Mouse (Mus musculus) midbrain, embryonic 13.5 days (tissue): Measurements from ENCODE around the gene Mtrex. TPM values are rescaled to one million over a fixed set of nuclear protein-coding genes. Genes with fewer than 3 reads are reported as not detected.

ENCODE experiments used
- ATAC-seq: fragments of 200-750 bp; cut with Nextera tagmentation; 2 replicates; pipeline ENCODE4 v1.8.0; 2017; ENCODE audit warnings: mild to moderate bottlenecking, moderate TSS enrichment, moderate library complexity
- H3K27ac ChIP-seq: fragments of 300-500 bp; sonication (generic); 2 replicates; pipeline ENCODE4 v1.5.1; 2015; ENCODE audit warnings: inconsistent platforms, mild to moderate bottlenecking, moderate library complexity
- H3K27me3 ChIP-seq: fragments of 300-500 bp; sonication (generic); 2 replicates; pipeline ENCODE4 v1.6.1; 2015; ENCODE audit warnings: mild to moderate bottlenecking, inconsistent platforms
- H3K36me3 ChIP-seq: fragments of 300-500 bp; sonication (generic); 2 replicates; pipeline ENCODE4 v1.6.1; 2015; ENCODE audit warnings: mild to moderate bottlenecking, inconsistent platforms
- H3K4me1 ChIP-seq: fragments of 300-500 bp; sonication (generic); replicated peaks from 2 replicates; pipeline ENCODE4 v1.6.1; 2015; ENCODE audit warnings: inconsistent platforms
- H3K4me2 ChIP-seq: fragments of 300-500 bp; sonication (generic); replicated peaks from 2 replicates; pipeline ENCODE4 v1.6.1; 2015; ENCODE audit warnings: moderate library complexity, mild to moderate bottlenecking, inconsistent platforms
- H3K4me3 ChIP-seq: fragments of 300-500 bp; sonication (generic); replicated peaks from 2 replicates; pipeline ENCODE4 v1.5.1; 2015; ENCODE audit warnings: mild to moderate bottlenecking, inconsistent platforms
- H3K9ac ChIP-seq: fragments of 300-500 bp; sonication (generic); replicated peaks from 2 replicates; pipeline ENCODE4 v1.6.1; 2015; ENCODE audit warnings: mild to moderate bottlenecking, inconsistent platforms
- H3K9me3 ChIP-seq: fragments of 300-500 bp; sonication (generic); 2 replicates; pipeline ENCODE4 v1.6.1; 2016; ENCODE audit warnings: mild to moderate bottlenecking, inconsistent platforms
- WGBS: fragments of 180-500 bp; shearing (Covaris S2); methylation state at CpG from one replicate; pipeline ENCODE4 v1.1.7; 2015; 5-methylcytosine and 5-hydroxymethylcytosine counted together
- polyA plus RNA-seq: library from polyadenylated mRNA; unstranded; fragments of >200 nt; fragmentation: Nextera tagmentation; extraction: Ambion mirVana; gene quantifications from 2 replicates; pipeline ENCODE4 v1.2.1, GENCODE M21; 2015

Gene Mtrex
- polyA plus RNA-seq, 1 experiment from 2014 or later, result 73.2 TPM

GRCm38 (mm10) chr13:112838562-112839232 is 88.5 kb downstream of the Mtrex start:
- Histone ChIP-seq H3K36me3 (no peaks in the 10 kb centered on the region), H3K4me2 (no peak overlapping the region), H3K9me3 (no peaks in the 10 kb centered on the region), H3K27ac (no peak overlapping the region), H3K4me1 (peaks cover 8% of the 10 kb centered on the region; the same call in 1 of the 2 replicates), H3K9ac (no peak overlapping the region), H3K4me3 (no peak overlapping the region), H3K27me3 (no peaks in the 10 kb centered on the region)
- no peak for ATAC-seq
- WGBS, result 92% methylated on average over 6 of the region's 6 CpGs

- H3K4me2 ChIP-seq, result no peak overlapping the region
- no peak overlapping the region for H3K9ac ChIP-seq
- no peak for ATAC-seq
- H3K4me3 ChIP-seq, result no peak overlapping the region
- H3K4me1 ChIP-seq, result peaks cover 17% of the 10 kb centered on the region
- H3K27ac ChIP-seq, result no peak overlapping the region
- no peaks in the 10 kb centered on the region for H3K9me3 ChIP-seq
- H3K27me3 ChIP-seq, result no peaks in the 10 kb centered on the region
- no peaks in the 10 kb centered on the region for H3K36me3 ChIP-seq
- 92% methylated on average over 9 of the region's 9 CpGs for WGBS
Observed at GRCm38 (mm10) chr13:112837621-112838155, 89.5 kb downstream of the Mtrex start.

- Histone ChIP-seq H3K9me3 (no peaks in the 10 kb centered on the region), H3K9ac (no peak overlapping the region), H3K4me2 (no peak overlapping the region), H3K27ac (no peak overlapping the region), H3K4me1 (peaks cover 17% of the 10 kb centered on the region), H3K36me3 (no peaks in the 10 kb centered on the region), H3K27me3 (no peaks in the 10 kb centered on the region), H3K4me3 (no peak overlapping the region)
- no peak for ATAC-seq
- WGBS, result 87% methylated on average over 2 of the region's 2 CpGs
Observed at GRCm38 (mm10) chr13:112836951-112837350, 90.2 kb downstream of the Mtrex start.

- 27% methylated on average over 12 of the region's 12 CpGs for WGBS
- peak; percentile 65 for ATAC-seq
- no peak overlapping the region for H3K4me2 ChIP-seq
Observed at GRCm38 (mm10) chr13:112835113-112835512, 92.1 kb downstream of the Mtrex start.

GRCm38 (mm10) chr13:112833895-112834263 is 93.3 kb downstream of the Mtrex start:
- 82% methylated on average over 3 of the region's 3 CpGs for WGBS
- H3K27me3 ChIP-seq, result no peaks in the 10 kb centered on the region
- no peak for ATAC-seq

More at GRCm38 (mm10) chr13:112835113-112835512, 92.1 kb downstream of the Mtrex start:
- Histone ChIP-seq H3K9me3 (no peaks in the 10 kb centered on the region), H3K27me3 (no peaks in the 10 kb centered on the region), H3K27ac (no peak overlapping the region; the same call in 1 of the 2 replicates), H3K4me3 (no peak overlapping the region), H3K9ac (no peak overlapping the region; the same call in 1 of the 2 replicates), H3K4me1 (peaks cover 17% of the 10 kb centered on the region), H3K36me3 (no peaks in the 10 kb centered on the region)

GRCm38 (mm10) chr13:112833253-112833894 is 93.8 kb downstream of the Mtrex start:
- H3K4me1 ChIP-seq, result peaks cover 17% of the 10 kb centered on the region
- ATAC-seq, result peak; percentile 67; the same call in 1 of the 2 replicates

More at GRCm38 (mm10) chr13:112833895-112834263, 93.3 kb downstream of the Mtrex start:
- H3K27ac ChIP-seq, result no peak overlapping the region
- H3K9me3 ChIP-seq, result no peaks in the 10 kb centered on the region
- no peaks in the 10 kb centered on the region for H3K36me3 ChIP-seq
- H3K4me1 ChIP-seq, result peaks cover 17% of the 10 kb centered on the region
- no peak overlapping the region for H3K9ac ChIP-seq
- H3K4me3 ChIP-seq, result no peak overlapping the region
- no peak overlapping the region for H3K4me2 ChIP-seq

GRCm38 (mm10) chr13:112832589-112832988 is 94.6 kb downstream of the Mtrex start:
- no peaks in the 10 kb centered on the region for H3K27me3 ChIP-seq
- peaks cover 17% of the 10 kb centered on the region for H3K4me1 ChIP-seq
- WGBS, result 74% methylated on average over 2 of the region's 2 CpGs
- H3K4me3 ChIP-seq, result no peak overlapping the region
- H3K9ac ChIP-seq, result no peak overlapping the region
- no peak overlapping the region for H3K4me2 ChIP-seq
- no peak for ATAC-seq
- H3K36me3 ChIP-seq, result no peaks in the 10 kb centered on the region
- H3K27ac ChIP-seq, result no peak overlapping the region
- H3K9me3 ChIP-seq, result no peaks in the 10 kb centered on the region

More at GRCm38 (mm10) chr13:112833253-112833894, 93.8 kb downstream of the Mtrex start:
- 0 out of 2 replicates have a peak overlapping the region, but pooled peaks have one; percentile 14 for H3K4me2 ChIP-seq
- no peaks in the 10 kb centered on the region for H3K27me3 ChIP-seq
- H3K4me3 ChIP-seq, result no peak overlapping the region
- H3K27ac ChIP-seq, result no peak overlapping the region
- WGBS, result 52% methylated on average over 20 of the region's 20 CpGs
- no peaks in the 10 kb centered on the region for H3K9me3 ChIP-seq
- H3K9ac ChIP-seq, result no peak overlapping the region
- no peaks in the 10 kb centered on the region for H3K36me3 ChIP-seq

GRCm38 (mm10) chr13:112829619-112830018 is 97.6 kb downstream of the Mtrex start:
- WGBS, result 93% methylated on average over 2 of the region's 2 CpGs
- H3K4me1 ChIP-seq, result peaks cover 10% of the 10 kb centered on the region; the same call in 1 of the 2 replicates
- H3K27ac ChIP-seq, result no peak overlapping the region
- no peak overlapping the region for H3K4me2 ChIP-seq
- no peaks in the 10 kb centered on the region for H3K36me3 ChIP-seq
- H3K9ac ChIP-seq, result no peak overlapping the region
- no peaks in the 10 kb centered on the region for H3K9me3 ChIP-seq
- H3K27me3 ChIP-seq, result no peaks in the 10 kb centered on the region
- H3K4me3 ChIP-seq, result no peak overlapping the region
- no peak for ATAC-seq

GRCm38 (mm10) chr13:112825479-112825878 is 101.7 kb downstream of the Mtrex start:
- no peak overlapping the region for H3K4me3 ChIP-seq
- no peaks in the 10 kb centered on the region for H3K36me3 ChIP-seq
- no peak for ATAC-seq
- H3K27ac ChIP-seq, result no peak overlapping the region
- H3K9ac ChIP-seq, result no peak overlapping the region
- H3K4me1 ChIP-seq, result no peaks in the 10 kb centered on the region
- H3K27me3 ChIP-seq, result no peaks in the 10 kb centered on the region
- WGBS, result 70% methylated on average over 6 of the region's 6 CpGs
- H3K9me3 ChIP-seq, result no peaks in the 10 kb centered on the region
- H3K4me2 ChIP-seq, result no peak overlapping the region

GRCm38 (mm10) chr13:112823911-112824648 is 103.1 kb downstream of the Mtrex start:
- H3K27ac ChIP-seq, result no peak overlapping the region

GRCm38 (mm10) chr13:112823236-112823910 is 103.8 kb downstream of the Mtrex start:
- Histone ChIP-seq H3K4me3 (no peak overlapping the region), H3K9me3 (no peaks in the 10 kb centered on the region), H3K9ac (no peak overlapping the region), H3K27ac (no peak overlapping the region), H3K27me3 (no peaks in the 10 kb centered on the region), H3K4me1 (no peaks in the 10 kb centered on the region), H3K4me2 (no peak overlapping the region), H3K36me3 (no peaks in the 10 kb centered on the region)
- 84% methylated on average over 6 of the region's 6 CpGs for WGBS
- no peak for ATAC-seq

More at GRCm38 (mm10) chr13:112823911-112824648, 103.1 kb downstream of the Mtrex start:
- H3K36me3 ChIP-seq, result no peaks in the 10 kb centered on the region
- no peak overlapping the region for H3K9ac ChIP-seq
- no peaks in the 10 kb centered on the region for H3K27me3 ChIP-seq
- WGBS, result 94% methylated on average over 3 of the region's 8 CpGs
- no peak overlapping the region for H3K4me2 ChIP-seq
- no peak overlapping the region for H3K4me3 ChIP-seq
- no peaks in the 10 kb centered on the region for H3K4me1 ChIP-seq
- H3K9me3 ChIP-seq, result no peaks in the 10 kb centered on the region
- ATAC-seq, result no peak
